Mouse (Mus musculus) lung, adult 18-20 months (tissue): ENCODE results near the gene Sox9.

ENCODE experiments used
- DNase-seq, 2 experiments: peaks; one replicate each; pipeline ENCODE4 v3.0.0; 2022; ENCODE audit warnings: mixed read lengths in 2 of 2

Gene Sox9

DNA sequence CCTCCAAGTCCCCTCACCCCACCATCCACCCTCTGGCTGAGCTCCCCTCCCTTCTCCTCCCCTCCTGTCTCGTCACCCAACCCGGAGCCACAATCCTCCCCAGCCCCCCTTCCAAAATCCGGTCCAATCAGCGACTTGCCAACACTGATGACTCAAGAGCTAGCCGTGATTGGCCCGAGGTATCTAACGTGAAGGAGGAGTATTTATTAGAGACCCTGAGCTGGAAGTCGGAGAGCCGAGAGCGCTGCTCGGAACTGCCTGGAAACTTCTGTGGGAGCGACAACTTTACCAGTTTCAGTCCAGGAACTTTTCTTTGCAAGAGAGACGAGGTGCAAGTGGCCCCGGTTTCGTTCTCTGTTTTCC is at the start of gene Sox9:
Gene Sox9 (plus strand): TSS at position 231 of the 363 bp plus-strand sequence.
- peak; percentile 54 to 65 for DNase-seq

DNA sequence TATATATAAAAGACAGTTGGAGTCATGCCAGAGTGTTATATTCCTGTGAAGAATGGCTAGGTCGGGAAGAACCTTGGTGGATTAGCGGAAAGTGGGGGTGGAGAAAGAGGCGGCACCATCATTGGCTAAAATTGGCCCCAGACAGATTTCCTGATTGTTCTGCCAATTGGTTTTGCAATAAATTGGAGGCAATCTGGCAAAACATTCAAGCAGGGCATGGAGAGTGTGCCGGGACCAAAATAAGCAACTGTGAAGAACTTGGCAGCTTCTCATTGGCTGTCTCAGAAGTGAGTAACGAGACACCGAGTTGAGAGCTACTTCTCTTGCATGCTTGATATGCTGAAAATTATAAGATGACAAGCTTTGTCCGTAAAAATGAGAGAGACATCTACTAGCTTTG is 49.6 kb upstream of the Sox9 start:
- peak; percentile 35 to 66 for DNase-seq

DNA sequence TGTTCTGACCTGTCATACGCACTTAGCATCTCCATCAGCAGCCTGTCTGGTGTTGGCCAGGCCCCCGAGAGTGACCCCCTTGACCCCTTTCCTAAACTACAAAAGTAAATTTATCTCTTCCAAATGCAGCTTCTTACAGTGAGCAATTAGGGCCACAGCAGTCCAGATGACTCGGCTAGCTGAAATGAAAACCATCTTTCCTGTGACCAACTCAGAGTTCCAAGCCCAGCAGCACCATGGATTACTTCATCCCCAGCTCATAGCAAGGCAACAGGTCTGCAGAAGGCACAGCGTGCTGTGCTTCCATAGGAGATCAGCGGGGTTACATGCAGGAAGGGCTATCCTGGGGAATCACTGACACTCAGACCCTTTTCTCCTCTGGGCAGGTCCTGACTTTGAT is 45.0 kb upstream of the Sox9 start:
- DNase-seq: no peak

DNA sequence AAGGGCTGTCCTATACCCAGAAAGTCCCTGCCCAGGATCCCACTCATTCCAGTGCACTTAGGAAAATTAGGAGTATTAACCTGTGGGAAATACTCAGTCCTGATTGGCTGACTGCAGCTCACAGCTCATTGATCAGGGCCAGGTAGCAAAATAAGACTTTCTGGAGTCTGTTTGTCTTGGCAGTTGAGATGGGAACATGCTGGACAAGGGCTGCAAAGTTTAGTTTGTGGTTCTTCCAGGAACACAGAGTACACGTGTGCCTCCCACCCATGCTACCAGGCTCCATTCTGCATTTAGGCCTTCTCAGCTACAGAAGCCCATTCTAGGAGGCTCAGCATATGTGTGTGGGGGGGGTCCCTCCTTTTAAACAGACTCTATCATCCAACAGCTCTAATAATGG is 42.3 kb upstream of the Sox9 start:
- peak in 1 of 2 experiments; percentile 10 for DNase-seq

DNA sequence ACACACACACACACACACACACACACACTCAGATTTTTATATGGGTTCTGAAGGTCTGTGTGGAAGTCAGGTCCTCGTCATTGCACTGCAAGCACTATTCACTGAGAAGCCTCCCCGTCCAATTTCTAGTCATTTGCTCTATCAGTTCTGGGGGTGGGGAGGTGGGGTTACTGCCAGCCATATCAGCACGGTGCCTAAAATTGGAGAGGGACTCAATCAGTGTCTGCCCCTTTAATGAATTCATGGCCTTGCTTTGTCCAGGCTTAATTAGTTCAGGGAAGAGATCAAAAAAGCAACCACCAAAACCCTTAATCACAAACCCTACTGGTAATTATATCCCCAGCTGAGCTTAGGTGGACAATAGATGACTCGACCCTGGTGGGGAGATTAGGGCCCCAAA is 25.5 kb upstream of the Sox9 start:
- DNase-seq: no peak

DNA sequence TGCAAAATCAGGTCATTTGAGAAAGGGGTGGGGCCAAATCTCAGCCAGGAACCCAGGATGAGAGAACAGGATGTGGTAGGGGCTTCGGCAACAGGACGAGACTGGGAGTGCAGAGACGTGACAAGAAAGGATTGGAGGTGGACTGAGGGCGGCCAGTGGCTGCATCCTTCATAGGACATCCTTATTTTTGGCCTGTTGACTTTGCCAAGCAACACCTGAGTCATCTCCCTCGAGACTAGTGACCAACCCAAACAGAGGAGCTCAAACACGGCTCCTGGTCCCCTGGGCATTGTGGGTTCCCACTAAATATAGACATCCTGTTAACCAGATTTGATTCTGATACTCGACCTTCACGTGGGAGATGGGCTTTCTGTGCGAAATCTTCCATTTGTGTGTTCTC is 24.0 kb upstream of the Sox9 start:
- DNase-seq: no peak

DNA sequence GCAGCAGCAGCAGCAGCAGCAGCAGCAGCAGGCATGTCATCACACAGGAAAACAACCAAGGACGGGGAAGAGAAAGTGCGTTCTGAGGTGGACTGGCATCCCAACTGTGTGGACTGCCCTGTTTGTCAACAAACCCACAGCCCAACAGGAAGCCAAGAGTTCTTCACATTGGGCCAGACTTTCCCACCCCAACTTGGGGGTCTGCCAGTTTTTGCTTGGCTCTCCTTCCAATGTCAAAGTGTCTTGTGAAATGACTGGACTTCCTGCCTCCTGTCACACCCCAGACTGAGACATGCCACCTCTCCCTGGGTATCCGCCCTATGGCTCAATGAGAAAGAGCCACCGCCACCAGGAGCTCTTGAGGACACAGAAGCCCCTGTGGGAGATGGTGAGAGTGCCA is 15.1 kb upstream of the Sox9 start:
- DNase-seq: no peak

DNA sequence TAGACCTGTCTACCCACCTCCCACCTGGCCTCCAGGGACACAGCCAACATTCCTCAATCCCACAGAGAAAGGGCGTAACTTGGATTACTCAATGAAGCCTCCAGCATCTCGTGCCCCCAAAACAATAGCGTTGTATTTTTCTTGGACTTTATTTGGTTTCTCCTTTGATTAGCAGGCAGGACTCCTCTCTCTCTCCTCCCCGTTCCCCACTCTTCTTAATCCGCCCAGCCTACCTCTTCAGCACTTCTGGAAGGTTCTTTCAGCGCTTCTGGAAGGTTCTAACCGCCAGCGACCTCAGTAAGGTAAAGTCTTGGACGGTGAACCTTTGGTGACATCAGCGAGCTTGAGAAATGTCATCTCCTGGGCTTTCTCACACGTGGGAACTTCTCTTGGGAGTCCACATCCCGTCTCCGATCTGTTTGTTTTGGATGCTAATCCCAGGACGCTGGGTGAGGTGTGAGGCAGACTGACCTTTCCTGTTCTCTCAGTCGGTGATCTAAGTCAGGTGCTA is 14.4 kb upstream of the Sox9 start:
- DNase-seq: no peak

DNA sequence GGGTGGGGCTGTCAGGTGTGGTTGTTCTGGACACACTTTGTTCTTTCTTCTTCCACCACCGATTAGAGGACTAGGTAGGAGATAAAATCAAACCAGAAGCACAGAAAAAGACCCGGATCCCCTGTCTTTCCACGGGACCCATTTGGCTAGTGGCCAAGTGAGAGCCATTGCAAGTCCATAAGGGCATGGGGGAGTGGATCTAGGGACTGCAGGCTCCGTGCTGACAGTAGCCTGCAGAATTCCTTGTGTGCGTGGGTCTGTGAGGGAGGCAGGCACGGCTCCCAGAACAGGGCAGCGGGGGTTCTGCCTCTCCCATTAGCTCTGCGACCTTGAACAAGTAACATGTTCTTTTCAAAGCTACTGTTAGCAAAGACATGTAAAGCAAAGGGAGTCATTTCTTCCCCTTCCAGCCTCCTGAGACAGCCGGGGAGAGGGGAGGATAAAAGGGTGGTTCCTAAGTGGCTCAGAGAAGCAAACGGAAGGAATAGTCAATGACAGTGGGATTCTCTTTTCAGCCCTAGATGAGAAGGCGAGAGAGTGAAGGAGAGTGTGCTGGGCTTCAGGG is 9.2 kb upstream of the Sox9 start:
- no peak for DNase-seq

DNA sequence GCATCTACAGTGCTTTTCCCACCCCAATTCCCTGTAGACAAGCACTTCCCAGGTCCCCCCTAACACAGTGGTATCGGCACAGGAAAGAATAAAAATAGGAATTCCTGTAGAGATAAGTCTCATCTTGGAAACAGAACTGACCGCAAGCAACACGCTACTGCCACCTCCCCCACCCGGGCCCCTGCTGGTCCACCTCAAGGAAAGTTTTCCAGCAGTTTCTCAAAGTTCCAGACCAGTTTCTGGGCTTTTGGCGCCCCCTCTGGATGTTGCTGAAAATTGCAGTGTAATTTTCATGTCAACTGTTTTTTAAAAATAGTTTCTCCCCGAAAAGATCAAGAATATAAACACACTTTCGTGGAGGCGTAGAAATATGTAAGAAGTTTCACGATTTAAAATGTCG is 2.3 kb upstream of the Sox9 start:
- DNase-seq: peak in 1 of 2 experiments; percentile 9

DNA sequence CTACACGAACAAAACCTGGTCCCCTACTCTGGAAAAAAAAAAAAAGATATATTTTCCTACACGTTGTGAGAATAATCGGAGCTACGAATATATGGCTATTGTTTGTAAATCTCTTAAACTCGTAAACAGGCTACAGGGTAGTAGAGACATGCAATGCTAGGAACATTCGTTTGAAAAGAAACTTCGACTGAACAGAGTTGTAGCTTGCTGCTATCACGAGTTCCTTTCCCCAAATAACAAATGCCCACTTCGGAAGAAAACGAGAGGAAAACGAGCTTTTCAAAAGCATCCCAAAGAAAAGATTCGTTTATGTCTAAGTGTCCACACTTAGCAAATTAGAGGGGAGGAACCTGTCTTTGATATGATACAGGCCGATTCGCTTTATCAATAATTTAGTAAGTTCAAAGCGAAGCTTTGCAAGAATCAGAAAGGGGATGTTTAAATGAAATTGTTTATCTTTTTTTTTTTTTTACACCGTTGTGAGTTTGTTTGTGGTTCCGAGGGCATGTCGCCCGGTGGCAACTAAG is 1.6 kb upstream of the Sox9 start:
- DNase-seq: no peak

DNA sequence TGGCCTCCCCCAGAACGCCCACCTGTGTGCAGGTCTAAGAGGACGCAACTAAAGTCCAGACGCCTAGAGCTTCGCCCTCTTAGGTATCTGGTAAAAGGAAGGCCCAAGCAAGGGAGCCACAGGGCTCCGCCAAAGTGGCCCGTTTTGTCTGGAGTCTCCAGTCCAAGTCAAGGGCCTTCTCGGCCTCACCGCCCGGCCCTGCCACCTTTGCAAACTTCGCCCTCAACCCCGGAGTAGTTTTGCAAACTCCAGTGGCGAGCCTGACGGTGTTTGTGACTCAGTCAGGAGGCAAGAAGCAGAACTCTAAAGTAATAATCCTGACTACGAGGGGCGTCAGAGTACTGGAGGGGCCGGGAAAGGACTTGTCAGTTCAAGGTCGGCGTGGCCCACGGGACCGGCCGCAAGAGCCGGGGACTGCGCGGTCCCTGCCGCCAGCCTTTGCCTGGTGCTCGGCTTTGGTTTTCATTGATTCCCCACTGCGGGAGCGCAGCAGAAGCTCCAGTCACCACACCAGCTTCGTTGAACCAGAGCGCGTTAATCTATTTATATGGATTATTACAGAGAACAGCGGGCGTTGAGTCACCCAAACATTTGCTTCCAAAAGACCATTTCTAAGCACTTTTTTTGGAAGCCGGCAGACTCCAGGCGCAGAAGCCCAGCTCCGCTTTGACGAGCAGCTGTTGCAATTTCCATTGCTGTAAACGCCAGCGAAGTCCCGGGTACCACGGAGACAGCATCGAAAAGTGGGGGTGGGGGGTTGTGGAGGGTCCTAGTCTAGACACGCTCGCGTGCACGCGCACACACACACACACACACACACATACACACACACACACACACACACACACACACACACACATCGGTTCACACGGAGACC is 751 bp upstream of the Sox9 start:
- DNase-seq: peak in 1 of 2 experiments; percentile 6

DNA sequence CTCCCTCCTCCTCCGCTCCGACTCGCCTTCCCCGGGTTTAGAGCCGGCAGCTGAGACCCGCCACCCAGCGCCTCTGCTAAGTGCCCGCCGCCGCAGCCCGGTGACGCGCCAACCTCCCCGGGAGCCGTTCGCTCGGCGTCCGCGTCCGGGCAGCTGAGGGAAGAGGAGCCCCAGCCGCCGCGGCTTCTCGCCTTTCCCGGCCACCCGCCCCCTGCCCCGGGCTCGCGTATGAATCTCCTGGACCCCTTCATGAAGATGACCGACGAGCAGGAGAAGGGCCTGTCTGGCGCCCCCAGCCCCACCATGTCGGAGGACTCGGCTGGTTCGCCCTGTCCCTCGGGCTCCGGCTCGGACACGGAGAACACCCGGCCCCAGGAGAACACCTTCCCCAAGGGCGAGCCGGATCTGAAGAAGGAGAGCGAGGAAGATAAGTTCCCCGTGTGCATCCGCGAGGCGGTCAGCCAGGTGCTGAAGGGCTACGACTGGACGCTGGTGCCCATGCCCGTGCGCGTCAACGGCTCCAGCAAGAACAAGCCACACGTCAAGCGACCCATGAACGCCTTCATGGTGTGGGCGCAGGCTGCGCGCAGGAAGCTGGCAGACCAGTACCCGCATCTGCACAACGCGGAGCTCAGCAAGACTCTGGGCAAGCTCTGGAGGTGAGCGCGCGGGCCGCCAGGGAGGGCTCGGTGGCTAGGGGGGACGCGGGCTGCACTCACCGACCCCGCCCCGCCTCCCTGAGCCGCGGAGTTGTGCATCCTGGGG is 515 bp downstream of the Sox9 start:
- DNase-seq: no peak

DNA sequence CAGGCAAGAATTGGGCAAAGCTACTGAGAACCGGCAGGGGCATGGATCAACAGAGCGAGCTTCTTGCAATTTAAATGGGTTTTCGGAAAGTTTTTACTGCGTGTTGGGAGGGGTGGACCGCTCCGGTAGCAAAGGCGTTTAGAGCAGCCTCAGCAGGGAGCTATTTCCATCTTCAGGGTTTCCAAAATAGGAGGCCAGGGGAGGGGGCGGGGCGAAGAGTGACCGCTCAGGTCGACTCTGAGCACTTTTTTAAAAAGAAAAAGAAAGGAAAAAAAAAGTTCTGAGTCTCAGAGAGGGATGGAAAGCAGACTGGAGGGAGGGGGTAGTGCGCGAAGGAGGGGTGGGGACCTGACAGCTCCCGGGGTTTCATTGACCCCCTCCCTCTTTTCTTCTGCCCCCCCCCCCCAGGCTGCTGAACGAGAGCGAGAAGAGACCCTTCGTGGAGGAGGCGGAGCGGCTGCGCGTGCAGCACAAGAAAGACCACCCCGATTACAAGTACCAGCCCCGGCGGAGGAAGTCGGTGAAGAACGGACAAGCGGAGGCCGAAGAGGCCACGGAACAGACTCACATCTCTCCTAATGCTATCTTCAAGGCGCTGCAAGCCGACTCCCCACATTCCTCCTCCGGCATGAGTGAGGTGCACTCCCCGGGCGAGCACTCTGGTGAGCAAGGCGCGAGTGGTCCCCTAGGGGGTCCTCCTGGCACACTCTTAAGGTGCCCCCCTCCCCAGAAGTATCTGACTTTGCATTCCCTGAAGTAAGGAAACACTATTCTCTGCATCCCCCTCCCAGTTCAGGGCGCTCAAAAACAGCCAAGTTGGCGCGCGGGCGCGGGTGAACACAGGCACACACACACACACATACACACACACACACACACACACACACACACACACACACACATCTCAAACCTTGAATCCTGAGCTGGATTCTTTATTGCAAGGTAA is 1.6 kb downstream of the Sox9 start:
- DNase-seq: no peak

DNA sequence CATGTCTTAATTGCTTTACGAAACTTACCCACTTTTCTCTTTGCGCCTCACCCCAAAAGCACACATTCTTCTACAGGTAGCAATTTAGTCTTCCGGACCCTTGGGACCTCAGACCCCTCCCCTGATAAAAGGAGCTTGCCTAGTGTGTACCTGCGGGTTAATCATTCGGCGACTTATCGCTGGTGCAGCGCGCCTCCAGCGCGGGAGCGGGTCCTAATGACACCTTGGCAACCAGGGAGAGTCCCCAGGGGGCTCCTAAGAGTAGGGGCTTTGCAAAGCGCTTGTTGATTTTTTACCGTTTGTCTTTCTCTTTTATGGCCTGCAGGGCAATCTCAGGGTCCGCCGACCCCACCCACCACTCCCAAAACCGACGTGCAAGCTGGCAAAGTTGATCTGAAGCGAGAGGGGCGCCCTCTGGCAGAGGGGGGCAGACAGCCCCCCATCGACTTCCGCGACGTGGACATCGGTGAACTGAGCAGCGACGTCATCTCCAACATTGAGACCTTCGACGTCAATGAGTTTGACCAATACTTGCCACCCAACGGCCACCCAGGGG is 2.4 kb downstream of the Sox9 start:
- DNase-seq: no peak

DNA sequence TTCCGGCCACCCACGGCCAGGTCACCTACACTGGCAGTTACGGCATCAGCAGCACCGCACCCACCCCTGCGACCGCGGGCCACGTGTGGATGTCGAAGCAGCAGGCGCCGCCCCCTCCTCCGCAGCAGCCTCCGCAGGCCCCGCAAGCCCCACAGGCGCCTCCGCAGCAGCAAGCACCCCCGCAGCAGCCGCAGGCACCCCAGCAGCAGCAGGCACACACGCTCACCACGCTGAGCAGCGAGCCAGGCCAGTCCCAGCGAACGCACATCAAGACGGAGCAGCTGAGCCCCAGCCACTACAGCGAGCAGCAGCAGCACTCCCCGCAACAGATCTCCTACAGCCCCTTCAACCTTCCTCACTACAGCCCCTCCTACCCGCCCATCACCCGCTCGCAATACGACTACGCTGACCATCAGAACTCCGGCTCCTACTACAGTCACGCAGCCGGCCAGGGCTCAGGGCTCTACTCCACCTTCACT is 2.9 kb downstream of the Sox9 start:
- DNase-seq: no peak

DNA sequence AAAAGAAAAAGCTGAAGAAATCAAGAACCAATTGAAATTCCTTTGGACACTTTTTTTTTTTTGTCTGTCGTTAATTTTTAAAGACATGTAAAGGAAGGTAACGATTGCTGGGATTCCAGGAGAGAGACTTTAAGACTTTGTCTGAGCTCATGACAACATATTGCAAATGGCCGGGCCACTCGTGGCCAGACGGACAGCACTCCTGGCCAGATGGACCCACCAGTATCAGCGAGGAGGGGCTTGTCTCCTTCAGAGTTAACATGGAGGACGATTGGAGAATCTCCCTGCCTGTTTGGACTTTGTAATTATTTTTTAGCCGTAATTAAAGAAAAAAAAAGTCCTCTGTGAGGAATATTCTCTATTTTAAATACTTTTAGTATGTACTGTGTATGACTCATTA is 3.6 kb downstream of the Sox9 start:
- no peak for DNase-seq

DNA sequence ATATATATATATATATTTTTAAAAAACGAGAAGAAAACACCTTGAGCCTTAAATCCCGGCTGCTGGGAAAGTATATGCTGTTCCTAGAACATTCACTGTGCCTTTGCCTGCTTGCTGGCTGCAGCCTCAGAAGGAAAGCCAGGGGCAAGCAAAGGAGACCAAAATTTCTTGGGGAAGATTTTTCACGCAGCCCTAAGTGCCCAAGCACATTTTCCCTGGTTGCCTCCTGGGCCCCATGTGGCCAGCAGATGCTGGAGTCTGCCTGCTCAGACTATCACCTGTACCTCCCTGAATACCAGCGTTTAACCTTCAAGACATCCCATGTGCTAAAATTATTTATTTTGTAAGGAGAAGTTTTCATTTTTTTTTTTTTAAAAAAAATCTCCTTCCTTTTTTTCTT is 4.4 kb downstream of the Sox9 start:
- DNase-seq: no peak

DNA sequence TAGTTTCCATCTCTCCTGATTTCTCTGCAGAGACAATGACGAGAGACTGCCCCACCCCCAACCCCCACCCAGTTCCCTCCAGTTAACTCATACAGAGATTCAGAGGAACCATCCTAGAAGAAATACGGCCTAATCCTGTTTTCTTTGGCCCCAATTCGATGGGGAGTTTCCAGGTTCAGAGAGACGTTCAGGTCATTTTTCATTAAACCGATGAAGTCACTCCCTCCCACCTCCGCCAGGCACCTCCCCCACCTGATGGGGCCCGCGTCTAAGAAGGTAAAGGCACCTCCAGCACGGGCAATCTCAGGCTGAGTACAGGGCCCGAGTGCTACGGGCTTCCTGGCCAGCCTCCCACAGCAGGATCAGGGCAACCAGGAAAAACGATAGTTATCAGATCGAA is 6.3 kb downstream of the Sox9 start:
- no peak for DNase-seq

DNA sequence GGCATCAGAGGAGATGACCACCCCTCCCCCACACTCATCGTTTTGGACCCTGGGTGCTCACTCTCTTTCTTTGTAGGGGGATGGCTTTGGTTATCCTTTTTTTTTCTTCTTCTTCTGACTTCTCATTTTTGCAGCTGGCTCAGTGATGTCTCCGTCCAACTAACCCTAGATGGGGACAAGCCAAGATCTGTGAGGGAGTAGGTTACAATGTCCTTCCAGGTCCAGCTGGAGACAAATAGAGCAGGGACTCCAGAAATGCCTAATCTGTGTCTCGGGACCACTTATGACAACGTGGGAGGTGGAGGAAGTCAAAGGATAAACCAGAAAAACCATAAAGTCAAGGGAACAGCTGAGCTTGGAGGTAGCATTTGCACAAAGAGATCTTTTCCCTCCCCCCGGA is 14.4 kb downstream of the Sox9 start:
- DNase-seq: no peak

DNA sequence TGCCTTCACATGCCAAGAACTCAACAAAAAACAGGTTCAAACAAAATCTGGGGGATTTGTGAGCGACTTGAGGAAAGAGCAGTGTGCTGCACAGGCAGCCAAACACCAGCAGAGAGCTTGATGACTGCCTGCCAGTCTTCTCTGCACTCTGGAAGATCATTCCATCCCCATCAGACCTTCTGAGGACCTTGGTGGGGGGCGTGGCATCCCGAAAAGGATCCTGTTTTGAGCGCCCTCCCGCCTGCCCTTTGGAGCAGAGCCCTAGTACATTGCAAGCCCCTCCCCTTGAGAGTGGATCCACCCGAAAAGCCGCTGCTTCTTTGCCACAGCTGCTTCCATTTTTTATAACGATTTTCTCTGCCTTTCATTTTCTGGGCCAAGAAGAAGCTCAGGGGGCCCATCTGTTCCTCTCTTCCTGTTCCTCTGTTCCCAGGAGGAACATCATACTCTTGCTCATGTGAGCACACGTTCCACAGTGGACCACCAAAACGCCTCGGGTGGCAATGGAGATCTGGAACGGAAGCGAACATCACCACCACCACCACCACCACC is 16.9 kb downstream of the Sox9 start:
- DNase-seq: no peak
